Mouse (Mus musculus): ENCODE results near the gene Egfr. TPM values are rescaled to one million over a fixed set of nuclear protein-coding genes. Genes with fewer than 3 reads are reported as not detected.

Egfr gene
- polyA plus RNA-seq, 1 experiment from 2014 or later, result 21.8 TPM

- no peak overlapping the region for H3K4me2 ChIP-seq (replicated peaks; ENCODE audit: low read depth, low read length)
- 70% methylated on average over 8 of the region's 8 CpGs for WGBS
- peaks cover 13% of the 10 kb centered on the region; the same call in 1 of the 2 replicates for H3K36me3 ChIP-seq (ENCODE audit: control insufficient read depth, insufficient read depth, low read length)
- H3K27me3 ChIP-seq (ENCODE audit: control insufficient read depth, insufficient read depth, low read length), result no peaks in the 10 kb centered on the region
- H3K27ac ChIP-seq (ENCODE audit: low read length), result peak overlapping the region; percentile 22; the same call in 1 of the 2 replicates
- H3K9ac ChIP-seq (replicated peaks; ENCODE audit: low read depth, low read length), result no peak overlapping the region
- H3K4me3 ChIP-seq (ENCODE audit: low read depth, low read length), result no peak overlapping the region
- no peaks in the 10 kb centered on the region for H3K9me3 ChIP-seq (ENCODE audit: control insufficient read depth, low read depth, low read length)
- H3K4me1 ChIP-seq (ENCODE audit: control insufficient read depth, insufficient read depth, low read length), result no peaks in the 10 kb centered on the region
- peak; percentile 57 for ATAC-seq (ENCODE audit: insufficient number of reproducible peaks, insufficient read depth, low FRiP score, low read depth)
These were observed 148.8 kb downstream of the Egfr start for GRCm38 (mm10) chr11:16900653-16901416.

- no peak overlapping the region for H3K4me3 ChIP-seq (ENCODE audit: low read depth, low read length)
- WGBS, result 74% methylated on average over 8 of the region's 8 CpGs
- no peak overlapping the region for H3K4me2 ChIP-seq (replicated peaks; ENCODE audit: low read depth, low read length)
- H3K27me3 ChIP-seq (ENCODE audit: control insufficient read depth, insufficient read depth, low read length), result no peaks in the 10 kb centered on the region
- peaks cover 4% of the 10 kb centered on the region; the same call in 1 of the 2 replicates for H3K36me3 ChIP-seq (ENCODE audit: control insufficient read depth, insufficient read depth, low read length)
- H3K4me1 ChIP-seq (ENCODE audit: control insufficient read depth, insufficient read depth, low read length), result no peaks in the 10 kb centered on the region
- no peaks in the 10 kb centered on the region for H3K9me3 ChIP-seq (ENCODE audit: control insufficient read depth, low read depth, low read length)
- no peak overlapping the region for H3K27ac ChIP-seq (ENCODE audit: low read length)
- H3K9ac ChIP-seq (replicated peaks; ENCODE audit: low read depth, low read length), result no peak overlapping the region
- no peak for ATAC-seq (ENCODE audit: insufficient number of reproducible peaks, insufficient read depth, low FRiP score, low read depth)
These were observed 152.5 kb downstream of the Egfr start for GRCm38 (mm10) chr11:16904302-16905011.

GRCm38 (mm10) chr11:16905012-16905332, 153.0 kb downstream of the Egfr start:
- Histone ChIP-seq H3K36me3 (ENCODE audit: control insufficient read depth, insufficient read depth, low read length) (peaks cover 4% of the 10 kb centered on the region; the same call in 1 of the 2 replicates), H3K9me3 (ENCODE audit: control insufficient read depth, low read depth, low read length) (no peaks in the 10 kb centered on the region), H3K27ac (ENCODE audit: low read length) (no peak overlapping the region), H3K9ac (replicated peaks; ENCODE audit: low read depth, low read length) (no peak overlapping the region), H3K27me3 (ENCODE audit: control insufficient read depth, insufficient read depth, low read length) (no peaks in the 10 kb centered on the region), H3K4me2 (replicated peaks; ENCODE audit: low read depth, low read length) (no peak overlapping the region), H3K4me3 (ENCODE audit: low read depth, low read length) (no peak overlapping the region), H3K4me1 (ENCODE audit: control insufficient read depth, insufficient read depth, low read length) (no peaks in the 10 kb centered on the region)
- 45% methylated on average over 3 of the region's 3 CpGs for WGBS
- no peak for ATAC-seq (ENCODE audit: insufficient number of reproducible peaks, insufficient read depth, low FRiP score, low read depth)

GRCm38 (mm10) chr11:16906530-16906929, 154.5 kb downstream of the Egfr start:
- H3K27me3 ChIP-seq (ENCODE audit: control insufficient read depth, insufficient read depth, low read length), result no peaks in the 10 kb centered on the region
- H3K9me3 ChIP-seq (ENCODE audit: control insufficient read depth, low read depth, low read length), result no peaks in the 10 kb centered on the region
- no peak overlapping the region for H3K27ac ChIP-seq (ENCODE audit: low read length)
- no peak overlapping the region for H3K4me3 ChIP-seq (ENCODE audit: low read depth, low read length)
- ATAC-seq (ENCODE audit: insufficient number of reproducible peaks, insufficient read depth, low FRiP score, low read depth), result no peak
- H3K9ac ChIP-seq (replicated peaks; ENCODE audit: low read depth, low read length), result no peak overlapping the region
- H3K4me2 ChIP-seq (replicated peaks; ENCODE audit: low read depth, low read length), result no peak overlapping the region
- H3K4me1 ChIP-seq (ENCODE audit: control insufficient read depth, insufficient read depth, low read length), result no peaks in the 10 kb centered on the region
- peaks cover 14% of the 10 kb centered on the region; the same call in 1 of the 2 replicates for H3K36me3 ChIP-seq (ENCODE audit: control insufficient read depth, insufficient read depth, low read length)
- 92% methylated on average over 2 of the region's 2 CpGs for WGBS

GRCm38 (mm10) chr11:16907517-16908129, 155.6 kb downstream of the Egfr start:
- WGBS, result 100% methylated on average over 1 of the region's 1 CpGs
- no peak for ATAC-seq (ENCODE audit: insufficient number of reproducible peaks, insufficient read depth, low FRiP score, low read depth)
- Histone ChIP-seq H3K4me3 (ENCODE audit: low read depth, low read length) (no peak overlapping the region), H3K9me3 (ENCODE audit: control insufficient read depth, low read depth, low read length) (no peaks in the 10 kb centered on the region), H3K4me1 (ENCODE audit: control insufficient read depth, insufficient read depth, low read length) (no peaks in the 10 kb centered on the region), H3K36me3 (ENCODE audit: control insufficient read depth, insufficient read depth, low read length) (peaks cover 15% of the 10 kb centered on the region; the same call in 1 of the 2 replicates), H3K4me2 (replicated peaks; ENCODE audit: low read depth, low read length) (no peak overlapping the region), H3K27me3 (ENCODE audit: control insufficient read depth, insufficient read depth, low read length) (no peaks in the 10 kb centered on the region), H3K9ac (replicated peaks; ENCODE audit: low read depth, low read length) (no peak overlapping the region), H3K27ac (ENCODE audit: low read length) (no peak overlapping the region)

- H3K4me1 ChIP-seq (ENCODE audit: control insufficient read depth, insufficient read depth, low read length), result no peaks in the 10 kb centered on the region
- no peak overlapping the region for H3K4me2 ChIP-seq (replicated peaks; ENCODE audit: low read depth, low read length)
- 76% methylated on average over 3 of the region's 3 CpGs for WGBS
- no peak for ATAC-seq (ENCODE audit: insufficient number of reproducible peaks, insufficient read depth, low FRiP score, low read depth)
- no peaks in the 10 kb centered on the region for H3K9me3 ChIP-seq (ENCODE audit: control insufficient read depth, low read depth, low read length)
- H3K36me3 ChIP-seq (ENCODE audit: control insufficient read depth, insufficient read depth, low read length), result peaks cover 10% of the 10 kb centered on the region; the same call in 1 of the 2 replicates
- no peak overlapping the region for H3K9ac ChIP-seq (replicated peaks; ENCODE audit: low read depth, low read length)
- no peaks in the 10 kb centered on the region for H3K27me3 ChIP-seq (ENCODE audit: control insufficient read depth, insufficient read depth, low read length)
- no peak overlapping the region for H3K4me3 ChIP-seq (ENCODE audit: low read depth, low read length)
- no peak overlapping the region for H3K27ac ChIP-seq (ENCODE audit: low read length)
These were observed 162.8 kb downstream of the Egfr start for GRCm38 (mm10) chr11:16914756-16915155.

GRCm38 (mm10) chr11:16915850-16916249, 163.8 kb downstream of the Egfr start:
- H3K4me3 ChIP-seq (ENCODE audit: low read depth, low read length), result no peak overlapping the region
- no peak overlapping the region for H3K4me2 ChIP-seq (replicated peaks; ENCODE audit: low read depth, low read length)
- H3K4me1 ChIP-seq (ENCODE audit: control insufficient read depth, insufficient read depth, low read length), result no peaks in the 10 kb centered on the region
- no peaks in the 10 kb centered on the region for H3K9me3 ChIP-seq (ENCODE audit: control insufficient read depth, low read depth, low read length)
- no peak for ATAC-seq (ENCODE audit: insufficient number of reproducible peaks, insufficient read depth, low FRiP score, low read depth)
- H3K36me3 ChIP-seq (ENCODE audit: control insufficient read depth, insufficient read depth, low read length), result peaks cover 3% of the 10 kb centered on the region; the same call in 1 of the 2 replicates
- no peaks in the 10 kb centered on the region for H3K27me3 ChIP-seq (ENCODE audit: control insufficient read depth, insufficient read depth, low read length)
- no peak overlapping the region for H3K27ac ChIP-seq (ENCODE audit: low read length)
- H3K9ac ChIP-seq (replicated peaks; ENCODE audit: low read depth, low read length), result no peak overlapping the region
- 79% methylated on average over 5 of the region's 5 CpGs for WGBS

- 96% methylated on average over 2 of the region's 2 CpGs for WGBS
- no peaks in the 10 kb centered on the region for H3K4me1 ChIP-seq (ENCODE audit: control insufficient read depth, insufficient read depth, low read length)
- H3K9me3 ChIP-seq (ENCODE audit: control insufficient read depth, low read depth, low read length), result no peaks in the 10 kb centered on the region
- no peaks in the 10 kb centered on the region for H3K36me3 ChIP-seq (ENCODE audit: control insufficient read depth, insufficient read depth, low read length)
- H3K27ac ChIP-seq (ENCODE audit: low read length), result no peak overlapping the region
- no peaks in the 10 kb centered on the region for H3K27me3 ChIP-seq (ENCODE audit: control insufficient read depth, insufficient read depth, low read length)
- H3K4me3 ChIP-seq (ENCODE audit: low read depth, low read length), result no peak overlapping the region
- no peak for ATAC-seq (ENCODE audit: insufficient number of reproducible peaks, insufficient read depth, low FRiP score, low read depth)
- H3K4me2 ChIP-seq (replicated peaks; ENCODE audit: low read depth, low read length), result no peak overlapping the region
- H3K9ac ChIP-seq (replicated peaks; ENCODE audit: low read depth, low read length), result no peak overlapping the region
These were observed 165.5 kb downstream of the Egfr start for GRCm38 (mm10) chr11:16917512-16917911.
